Mouse (Mus musculus) kidney, adult 11 months (tissue): ENCODE data around the gene Itgb2.
A peak's percentile ranks its signal among the peaks of the same experiment; 100 is the strongest.

Experiments
- DNase-seq: peaks from one replicate; pipeline ENCODE4 v3.0.0; 2022

The Itgb2 gene

DNA sequence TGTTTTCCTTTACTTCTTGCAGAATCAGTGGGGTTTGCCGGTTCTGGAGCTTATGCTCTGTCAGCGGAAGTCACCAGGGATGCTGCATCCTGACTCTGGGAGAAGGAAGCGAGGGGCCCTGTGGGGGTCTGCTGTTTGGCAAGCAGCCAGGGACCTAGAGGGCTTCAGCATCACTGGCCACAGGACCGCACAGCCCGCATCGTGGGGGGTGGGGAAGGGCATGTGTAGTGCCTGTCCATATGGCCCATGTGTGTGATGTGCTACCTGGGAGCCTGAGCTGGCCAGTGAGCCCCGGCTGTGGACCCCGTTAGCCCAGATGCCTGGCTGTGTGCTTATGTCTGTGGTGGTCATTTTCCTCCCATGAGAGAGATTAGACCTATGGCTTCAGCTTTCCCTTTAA, 59.7 kb downstream of the Itgb2 start:
- DNase-seq: no peak

DNA sequence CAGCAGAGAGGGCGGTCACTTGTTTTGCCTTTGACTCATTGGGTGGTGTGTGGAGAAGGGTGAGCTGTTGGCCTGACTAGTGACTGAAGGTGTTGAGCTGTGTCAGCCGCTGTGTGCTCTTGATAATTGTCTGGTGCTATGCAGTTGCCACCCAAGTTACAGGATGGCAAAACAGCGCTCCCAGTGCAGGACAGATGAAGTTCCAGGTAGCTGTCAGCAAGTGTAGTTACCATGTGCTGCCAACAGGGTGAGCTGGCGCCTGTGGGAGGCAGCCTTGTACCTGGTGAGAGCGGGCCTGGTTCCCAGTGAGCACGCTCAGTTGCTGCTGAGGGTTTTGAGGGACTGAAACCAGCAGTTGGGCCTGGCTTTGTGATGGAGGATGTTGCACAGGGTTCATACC, 60.8 kb downstream of the Itgb2 start:
- DNase-seq: peak; percentile 53

DNA sequence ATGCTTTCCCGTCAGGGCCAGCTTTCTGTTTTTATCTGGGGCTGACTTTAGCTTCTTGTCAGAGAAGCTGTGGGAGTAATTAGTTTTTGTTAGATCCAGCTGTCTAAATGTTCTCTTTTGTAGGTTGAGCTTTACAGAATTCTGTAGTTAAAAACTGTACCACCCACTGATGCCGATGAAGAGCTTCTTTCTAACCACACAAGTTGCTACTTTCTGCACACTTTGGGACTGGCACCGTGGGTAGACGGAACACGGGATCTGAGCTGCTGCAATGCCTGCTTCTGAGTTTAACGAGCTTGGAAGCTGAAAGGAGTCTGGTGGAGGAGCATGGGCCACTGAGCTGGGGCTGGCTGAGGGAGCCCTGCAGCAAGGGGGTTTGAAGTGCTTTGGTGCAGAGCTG, 61.5 kb downstream of the Itgb2 start:
- DNase-seq: no peak

DNA sequence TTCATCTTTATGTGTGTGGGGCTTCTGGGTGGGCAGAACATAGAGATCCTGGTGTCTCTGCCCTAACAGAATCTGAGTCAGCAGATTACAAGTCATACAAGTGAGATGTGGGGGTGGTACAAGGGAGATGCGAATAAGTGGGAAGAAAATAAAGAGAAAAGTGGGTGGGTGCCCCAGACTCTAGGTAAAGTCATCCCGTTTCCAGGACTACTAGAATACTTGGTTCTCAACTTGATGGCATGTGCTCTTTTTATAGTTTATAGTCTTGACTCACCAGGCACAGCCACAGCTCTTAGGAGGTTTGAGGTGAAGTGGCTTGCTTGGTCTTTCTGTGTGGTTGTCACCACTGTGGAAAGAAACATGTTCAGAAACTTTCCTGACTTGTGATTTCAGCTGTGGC, 66.0 kb downstream of the Itgb2 start:
- DNase-seq: no peak

- DNase-seq: no peak
Measured at GRCm38 (mm10) chr10:77603021-77603420, 73.0 kb downstream of the Itgb2 start.

DNA sequence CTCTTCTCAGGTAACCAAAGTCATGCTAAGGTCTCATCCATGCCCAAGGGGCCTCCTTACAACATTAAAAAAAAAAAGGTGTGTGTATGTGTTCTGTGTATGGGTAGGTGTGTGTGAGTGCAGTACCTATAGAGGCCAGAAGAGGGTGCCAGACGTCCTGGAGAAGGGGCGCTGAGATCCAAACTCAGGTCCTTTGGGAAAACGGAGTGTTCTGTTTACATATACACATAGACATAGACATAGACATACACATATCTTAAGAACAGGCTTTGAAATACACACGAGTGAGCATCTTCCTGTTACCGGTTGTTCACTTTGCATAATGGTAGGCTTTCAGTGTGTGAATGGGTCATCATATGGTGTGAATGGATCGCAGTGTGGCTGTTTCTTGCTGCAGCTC, 74.1 kb downstream of the Itgb2 start:
- no peak for DNase-seq

GRCm38 (mm10) chr10:77604958-77605357, 74.9 kb downstream of the Itgb2 start:
- no peak for DNase-seq

GRCm38 (mm10) chr10:77605368-77605767, 75.3 kb downstream of the Itgb2 start:
- no peak for DNase-seq

DNA sequence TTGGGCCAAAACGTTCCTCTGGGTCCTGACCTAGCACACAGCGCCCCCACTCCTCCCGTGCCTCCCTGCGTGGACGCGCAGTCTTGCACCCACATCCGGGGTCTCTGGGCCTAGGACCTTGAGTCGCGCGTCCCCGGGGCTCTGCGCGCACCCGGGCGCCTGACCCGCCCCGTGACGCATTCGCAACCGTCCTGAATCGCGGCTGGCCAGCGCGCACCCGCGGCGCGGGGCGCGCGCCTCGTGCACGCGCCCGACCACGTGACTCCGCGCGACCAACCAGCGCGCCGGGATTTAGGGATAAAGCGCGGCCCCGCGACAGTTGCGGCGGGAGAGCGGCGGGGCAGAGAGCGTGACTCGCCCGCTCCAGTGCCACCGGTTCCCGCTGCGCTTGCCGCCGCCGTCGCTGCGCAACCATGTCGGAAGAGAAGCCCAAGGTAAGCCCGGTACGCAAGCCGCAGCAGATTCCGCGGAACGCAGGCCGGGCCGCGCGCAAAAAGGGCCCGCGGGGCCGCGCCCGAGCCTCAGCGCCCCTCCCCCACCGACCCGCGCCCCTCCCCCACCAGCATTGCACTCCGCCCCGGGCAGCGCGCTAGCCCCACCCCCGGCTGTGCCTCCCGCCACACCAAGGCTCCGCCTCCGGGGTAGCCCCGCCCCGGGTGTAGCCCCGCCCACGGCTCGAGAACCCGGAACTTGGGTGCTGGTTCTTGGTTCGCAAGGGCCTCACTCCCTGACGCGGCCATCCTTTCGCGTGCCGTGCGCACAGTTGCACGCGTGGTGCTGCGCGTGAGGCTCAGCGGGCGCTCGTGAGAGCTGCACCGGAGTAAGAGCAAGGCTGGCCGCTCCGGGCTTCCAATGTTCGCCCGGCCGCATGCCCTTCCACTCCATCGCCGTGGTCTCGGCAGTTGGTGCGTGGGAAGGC, 76.1 kb downstream of the Itgb2 start, which contains the start of the genes Sumo3 and Gm49325:
TSS of gene Sumo3 (plus strand) at position 190 of the 919 bp plus-strand sequence.
TSS of gene Gm49325 (plus strand) at position 290 of the 919 bp plus-strand sequence.
- DNase-seq: peak; percentile 94

DNA sequence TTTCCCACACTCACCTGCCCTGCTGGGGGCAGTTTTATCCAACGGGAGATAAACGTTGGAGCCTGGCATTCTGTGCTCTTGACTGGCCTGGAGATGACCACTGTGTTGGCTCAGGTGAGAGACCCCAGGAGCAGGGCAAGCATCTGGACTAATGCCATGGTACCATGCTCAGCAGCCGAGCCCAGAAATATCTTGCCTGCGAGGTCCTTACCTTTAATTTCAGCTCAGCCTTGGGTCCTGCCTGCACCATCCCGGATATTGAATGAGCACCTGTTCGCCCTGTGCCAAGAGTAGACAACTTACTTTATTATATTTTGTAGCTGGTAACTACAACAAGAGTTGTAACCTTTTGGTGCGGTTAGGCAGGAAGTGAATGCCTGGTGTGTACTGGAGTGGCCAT, 76.8 kb downstream of the Itgb2 start:
- no peak for DNase-seq

DNA sequence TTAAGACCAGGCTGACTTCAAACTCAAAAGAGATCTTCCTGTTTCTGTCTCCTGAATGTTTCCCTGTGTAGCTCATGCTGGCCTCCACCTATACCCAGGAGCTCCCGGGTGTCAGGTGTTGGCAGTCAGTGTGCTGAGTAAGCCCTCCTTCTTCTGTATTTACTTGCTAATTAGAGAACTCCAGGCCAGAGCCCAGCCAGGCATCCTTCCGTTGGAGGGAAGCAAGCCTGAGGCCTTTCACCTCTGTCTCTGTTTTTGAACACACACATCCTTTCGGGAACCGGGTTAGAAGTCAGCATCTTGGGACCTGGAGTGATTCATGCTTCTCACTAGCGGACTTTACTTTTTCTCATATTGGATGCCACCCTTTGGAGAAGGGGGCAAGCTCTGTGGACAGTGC, 77.4 kb downstream of the Itgb2 start:
- DNase-seq: peak; percentile 43

DNA sequence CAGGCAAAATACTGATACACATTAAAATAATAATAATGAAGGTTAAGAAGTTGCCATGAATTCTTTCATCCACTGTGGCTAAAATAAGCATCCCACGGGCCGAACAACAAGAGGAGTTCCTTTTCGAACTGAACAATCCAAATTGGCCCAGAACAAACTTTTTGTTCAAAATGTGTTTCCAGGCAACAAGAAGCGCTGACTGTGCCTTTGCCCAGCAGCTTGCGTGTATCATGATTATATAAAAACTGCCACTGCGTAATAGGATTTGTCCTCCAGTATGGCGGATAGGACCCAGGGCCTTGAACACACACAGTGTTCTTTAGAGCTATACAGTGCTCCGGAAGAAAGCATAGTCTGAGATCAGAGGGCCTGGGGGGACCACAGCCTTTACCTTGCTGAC, 78.5 kb downstream of the Itgb2 start:
- no peak for DNase-seq

- no peak for DNase-seq
Measured at GRCm38 (mm10) chr10:77610221-77610961, 80.3 kb downstream of the Itgb2 start.

DNA sequence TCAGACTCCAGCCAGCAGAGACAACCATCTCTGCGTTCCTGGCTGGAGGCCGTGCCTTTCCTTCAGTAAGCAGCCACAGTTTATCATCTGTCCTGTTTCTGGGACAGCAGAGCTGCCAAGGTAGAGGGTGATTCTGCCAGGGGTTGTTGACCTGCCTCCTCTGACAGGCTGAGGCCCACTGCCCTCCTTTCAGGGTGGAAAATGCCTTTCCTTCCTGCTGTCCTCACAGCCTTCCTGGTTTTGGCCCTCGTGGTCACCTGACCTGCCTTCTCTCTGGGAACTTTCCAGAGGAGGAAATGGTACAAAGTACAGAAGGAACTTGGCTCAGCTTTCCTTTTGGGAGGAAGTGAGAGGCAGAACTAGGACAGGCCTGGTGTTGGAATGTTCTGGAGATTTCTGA, 83.4 kb downstream of the Itgb2 start:
- DNase-seq: peak; percentile 84
